Mouse (Mus musculus) liver, embryonic 14.5 days (tissue): ENCODE results near the gene Gbf1. TPM values are rescaled to one million over a fixed set of nuclear protein-coding genes. Genes with fewer than 3 reads are reported as not detected.
A peak's percentile ranks its signal among the peaks of the same experiment; 100 is the strongest.

ENCODE experiments used
- ATAC-seq: fragments of 200-750 bp; cut with Nextera tagmentation; 2 replicates; pipeline ENCODE4 v1.8.0; 2017; ENCODE audit warnings: moderate number of reproducible peaks, mild to moderate bottlenecking, moderate library complexity; ENCODE audit not compliant: insufficient read depth
- DNase-seq, 3 experiments: peaks; one replicate each; pipeline ENCODE4 v3.0.0-alpha.2; 2012 to 2013; ENCODE audit warnings: low read depth in 3 of 3, low spot score in 3 of 3
- H3K27ac ChIP-seq: fragments of 300-500 bp; sonication (generic); 2 replicates; pipeline ENCODE4 v1.5.1; 2014; ENCODE audit warnings: moderate library complexity, mild to moderate bottlenecking, control low read depth, inconsistent platforms
- H3K27me3 ChIP-seq: fragments of 300-500 bp; sonication (generic); 2 replicates; pipeline ENCODE4 v1.6.1; 2014; ENCODE audit warnings: mild to moderate bottlenecking, low read length, moderate library complexity; ENCODE audit not compliant: control insufficient read depth, insufficient read depth
- H3K36me3 ChIP-seq: fragments of 300-500 bp; sonication (generic); replicated peaks from 2 replicates; pipeline ENCODE4 v1.6.1; 2014; ENCODE audit warnings: low read depth; ENCODE audit not compliant: control insufficient read depth, insufficient read depth
- H3K4me1 ChIP-seq, 2 experiments: fragments of 200-500 bp in 1 of 2; fragments of 300-500 bp in 1 of 2; sonication (generic) in 1 of 2; replicated peaks; 2 replicates each; pipeline ENCODE4 v1.6.1; 2012 to 2014; ENCODE audit warnings: antibody characterized with exemption in 1 of 2, inconsistent platforms in 1 of 2, low read length in 1 of 2; ENCODE audit not compliant: control insufficient read depth in 2 of 2, insufficient read depth in 2 of 2
- H3K4me2 ChIP-seq: fragments of 300-500 bp; sonication (generic); 2 replicates; pipeline ENCODE4 v1.6.1; 2014; ENCODE audit warnings: low read depth, mild to moderate bottlenecking, control low read depth, moderate library complexity
- H3K4me3 ChIP-seq, 2 experiments: fragments of 200-500 bp in 1 of 2; fragments of 300-500 bp in 1 of 2; sonication (generic) in 1 of 2; 2 replicates each; pipeline ENCODE4 v1.5.1; 2012 to 2014; ENCODE audit warnings: low read depth in 2 of 2, low read length in 2 of 2, mild to moderate bottlenecking in 2 of 2, control low read depth in 1 of 2, inconsistent platforms in 1 of 2, moderate library complexity in 1 of 2; ENCODE audit not compliant: insufficient read depth in 1 of 2
- H3K9ac ChIP-seq: fragments of 300-500 bp; sonication (generic); replicated peaks from 2 replicates; pipeline ENCODE4 v1.6.1; 2014; ENCODE audit warnings: mild to moderate bottlenecking, control low read depth, moderate library complexity
- H3K9me3 ChIP-seq: fragments of 300-500 bp; sonication (generic); 2 replicates; pipeline ENCODE4 v1.6.1; 2016; ENCODE audit warnings: low read length, mixed read lengths; ENCODE audit not compliant: control insufficient read depth
- CTCF ChIP-seq: IDR thresholded peaks from 2 replicates; pipeline ENCODE4 v1.5.1; 2016; ENCODE audit warnings: antibody characterized with exemption, low read depth, control low read depth
- EP300 ChIP-seq: IDR thresholded peaks from 2 replicates; pipeline ENCODE4 v1.6.1; 2016; ENCODE audit warnings: antibody characterized with exemption, low read depth
- WGBS: fragments of 180-500 bp; shearing (Covaris S2); extraction: QIAGEN DNeasy Blood & Tissue Kit; methylation state at CpG from one replicate; pipeline ENCODE4 v1.1.7; 2014; ENCODE audit not compliant: insufficient replicate concordance; 5-methylcytosine and 5-hydroxymethylcytosine counted together
- polyA plus RNA-seq, 2 experiments: library from polyadenylated mRNA; depleted of rRNA in 1 of 2; stranded (reverse) in 1 of 2; unstranded in 1 of 2; fragments of >200 nt; fragmentation: Nextera tagmentation in 1 of 2; extraction: Ambion mirVana in 1 of 2; gene quantifications; 2 replicates each; pipeline versions ENCODE4 v1.2.1 to v1.2.3; 2012 to 2014

Gene Gbf1
- polyA plus RNA-seq, 2 experiments = 11.2 to 14.6 TPM

GRCm38 (mm10) chr19:46313116-46313515 is 160.8 kb downstream of the Gbf1 start:
- H3K27ac ChIP-seq = peak overlapping the region; percentile 41

GRCm38 (mm10) chr19:46313591-46313990 is 161.3 kb downstream of the Gbf1 start:
- H3K36me3 ChIP-seq = no peaks in the 10 kb centered on the region
- 69% methylated on average over 6 of the region's 6 CpGs for WGBS
- ATAC-seq = no peak
- peak overlapping the region; percentile 44 to 47 for H3K4me3 ChIP-seq
- H3K4me1 ChIP-seq = peaks cover 40 to 41% of the 10 kb centered on the region in 2 experiments
- H3K9me3 ChIP-seq = no peaks in the 10 kb centered on the region
- TF ChIP-seq EP300 = no peak
- no peak for TF ChIP-seq CTCF
- no peak for DNase-seq
- H3K4me2 ChIP-seq = peak overlapping the region; percentile 65
- H3K27me3 ChIP-seq = peaks cover 29% of the 10 kb centered on the region
- peak overlapping the region; percentile 61 for H3K9ac ChIP-seq
- peak overlapping the region; percentile 60 for H3K27ac ChIP-seq

More at GRCm38 (mm10) chr19:46313116-46313515, 160.8 kb downstream of the Gbf1 start:
- H3K4me1 ChIP-seq = peaks cover 40 to 42% of the 10 kb centered on the region in 2 experiments
- no peak overlapping the region for H3K9ac ChIP-seq
- no peak for ATAC-seq
- no peak for TF ChIP-seq CTCF
- TF ChIP-seq EP300 = no peak
- H3K27me3 ChIP-seq = peaks cover 24% of the 10 kb centered on the region
- peak overlapping the region; percentile 65 for H3K4me2 ChIP-seq
- H3K4me3 ChIP-seq = peak overlapping the region in 1 of 2 experiments; percentile 5; a peak in 1 of 4 replicates
- no peak for DNase-seq
- H3K36me3 ChIP-seq = no peaks in the 10 kb centered on the region
- WGBS = 79% methylated on average over 9 of the region's 9 CpGs
- H3K9me3 ChIP-seq = no peaks in the 10 kb centered on the region

- H3K4me3 ChIP-seq = peak overlapping the region; percentile 44 to 47
- no peaks in the 10 kb centered on the region for H3K9me3 ChIP-seq
- no peaks in the 10 kb centered on the region for H3K36me3 ChIP-seq
- peak overlapping the region; percentile 90 for H3K27ac ChIP-seq
- H3K4me1 ChIP-seq = peaks cover 36 to 40% of the 10 kb centered on the region in 2 experiments
- DNase-seq (peak; percentile 53 to 62 (median 61)), ATAC-seq (peak; percentile 40)
- H3K4me2 ChIP-seq = peak overlapping the region; percentile 65
- WGBS = 4% methylated on average over 18 of the region's 18 CpGs
- H3K27me3 ChIP-seq = peaks cover 35% of the 10 kb centered on the region
- peak overlapping the region; percentile 61 for H3K9ac ChIP-seq
- TF ChIP-seq CTCF (no peak), EP300 (peak; percentile 37; the same call in 1 of the 2 replicates)
Measured at GRCm38 (mm10) chr19:46314151-46314601, 161.9 kb downstream of the Gbf1 start.

GRCm38 (mm10) chr19:46314872-46315742 is 162.8 kb downstream of the Gbf1 start:
- peak; percentile 84 to 88 (median 88) for DNase-seq
- peak; percentile 90 for ATAC-seq
- H3K36me3 ChIP-seq = no peaks in the 10 kb centered on the region
- TF ChIP-seq EP300 = peak; percentile 87
- TF ChIP-seq CTCF = no peak
- peak overlapping the region; percentile 44 to 47 for H3K4me3 ChIP-seq
- peak overlapping the region; percentile 90 for H3K27ac ChIP-seq
- H3K27me3 ChIP-seq = peaks cover 44% of the 10 kb centered on the region
- H3K4me1 ChIP-seq = peaks cover 36 to 40% of the 10 kb centered on the region in 2 experiments
- H3K4me2 ChIP-seq = peak overlapping the region; percentile 65
- peak overlapping the region; percentile 61 for H3K9ac ChIP-seq
- H3K9me3 ChIP-seq = no peaks in the 10 kb centered on the region
- WGBS = 4% methylated on average over 14 of the region's 14 CpGs
